11 mouse cellular contexts compared by ENCODE assay signal in the genomic region with DNA sequence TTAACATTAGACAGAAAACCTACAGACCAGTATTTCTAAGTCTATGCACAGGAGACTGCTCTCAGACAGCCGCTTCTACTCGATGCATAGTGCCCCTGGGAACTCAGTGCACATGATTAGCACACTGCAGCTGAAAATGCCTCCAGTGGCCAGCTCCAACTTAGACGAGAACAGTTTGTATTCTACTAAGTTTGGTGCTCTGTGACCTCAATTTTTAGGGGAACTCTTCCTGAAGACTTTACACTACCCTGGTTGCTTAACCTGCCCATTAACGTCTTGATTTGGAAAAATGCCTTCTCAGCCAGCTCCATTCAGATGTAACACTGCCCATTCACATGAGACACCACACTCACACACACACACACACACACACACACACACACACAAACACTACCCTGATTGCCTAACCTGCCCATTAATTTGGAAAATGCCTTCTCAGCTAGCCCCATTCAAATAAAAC.
A peak's percentile ranks its signal among the peaks of the same experiment; 100 is the strongest.
DNase-seq lines count a peak whose midpoint lies in the region; ATAC-seq and TF ChIP-seq lines count a peak whose summit lies in the region.
"Had no signal": no experiment of that assay in that cellular context is flagged by ENCODE, and none has a peak within 500 bp of the region (broad histone marks: within the 10 kb centered on the region; RNA-seq: fewer than 3 reads in every experiment).

No protein-coding gene starts in this region.

- no peak overlapping the region for H3K4me3 ChIP-seq in forebrain, embryonic 15.5 days
- H3K4me3 ChIP-seq in forebrain, embryonic 13.5 days, result no peak overlapping the region
- H3K4me3 ChIP-seq in kidney, embryonic 16.5 days (ENCODE audit: low read length), result no peak overlapping the region
- no peak overlapping the region for H3K4me3 ChIP-seq in bone marrow macrophage, adult 2 months (ENCODE audit: insufficient read depth, low read length)
- H3K4me3 ChIP-seq in stomach, postnatal 0 days (ENCODE audit: low read depth, low read length), result no peak overlapping the region

- H3K27ac ChIP-seq in forebrain, embryonic 15.5 days (replicated peaks), result no peak overlapping the region
- H3K27ac ChIP-seq in forebrain, embryonic 13.5 days, result no peak overlapping the region
- no peak overlapping the region for H3K27ac ChIP-seq in kidney, embryonic 16.5 days (ENCODE audit: low read length)
- H3K27ac ChIP-seq in bone marrow macrophage, adult 2 months (ENCODE audit: insufficient read depth, low read depth, low read length), result peak overlapping the region; percentile 40
- H3K27ac ChIP-seq in stomach, postnatal 0 days (replicated peaks), result no peak overlapping the region

- no peaks in the 10 kb centered on the region for H3K9me3 ChIP-seq in forebrain, embryonic 15.5 days
- no peaks in the 10 kb centered on the region for H3K9me3 ChIP-seq in forebrain, embryonic 13.5 days (replicated peaks)
- no peaks in the 10 kb centered on the region for H3K9me3 ChIP-seq in kidney, embryonic 16.5 days (ENCODE audit: low read length)
- no peaks in the 10 kb centered on the region for H3K9me3 ChIP-seq in stomach, postnatal 0 days (ENCODE audit: control insufficient read depth, low read length)

- TF ChIP-seq POLR2A in bone marrow macrophage, adult 2 months (IDR thresholded peaks at IDR 0.05; ENCODE audit: borderline replicate concordance, low read depth, low read length), result no peak

- H3K9ac ChIP-seq in forebrain, embryonic 15.5 days (replicated peaks), result no peak overlapping the region
- H3K9ac ChIP-seq in forebrain, embryonic 13.5 days, result no peak overlapping the region
- H3K9ac ChIP-seq in kidney, embryonic 16.5 days (replicated peaks; ENCODE audit: low read length), result no peak overlapping the region
- H3K9ac ChIP-seq in stomach, postnatal 0 days (ENCODE audit: low read length), result no peak overlapping the region
- H3K9ac ChIP-seq: lung, embryonic 14.5 days had no signal

- 0 out of 2 replicates have a peak, but pooled peaks have one; percentile 13 for ATAC-seq in forebrain, embryonic 15.5 days (replicated peaks)
- no peak for ATAC-seq in forebrain, embryonic 13.5 days
- no peak for ATAC-seq in kidney, embryonic 16.5 days (ENCODE audit: low FRiP score, low TSS enrichment)
- ATAC-seq in megakaryocyte, adult 5-6 weeks (ENCODE audit: poor library complexity, severe bottlenecking), result peak; percentile 9; the same call in 1 of the 2 replicates
- ATAC-seq in stomach, postnatal 0 days (ENCODE audit: low FRiP score, low TSS enrichment), result no peak

- peak; percentile 13 to 22 for DNase-seq in kidney, adult 8-10 months
- DNase-seq in stomach, postnatal 0 days (ENCODE audit: low spot score), result no peak
- DNase-seq in urinary bladder, adult 18-20 months (ENCODE audit: low spot score in 2 of 2), result no peak
- DNase-seq: cerebellum, adult 9-10 months; lung, embryonic 14.5 days; thymus, postnatal 25 days had no signal

- H3K4me2 ChIP-seq in forebrain, embryonic 15.5 days (replicated peaks), result no peak overlapping the region
- no peak overlapping the region for H3K4me2 ChIP-seq in forebrain, embryonic 13.5 days
- H3K4me2 ChIP-seq in kidney, embryonic 16.5 days (replicated peaks; ENCODE audit: low read depth, low read length), result no peak overlapping the region
- no peak overlapping the region for H3K4me2 ChIP-seq in stomach, postnatal 0 days (replicated peaks; ENCODE audit: low read depth)
- H3K4me2 ChIP-seq: lung, embryonic 14.5 days had no signal

- no peak for TF ChIP-seq CTCF in bone marrow macrophage, adult 2 months (IDR thresholded peaks at IDR 0.05; ENCODE audit: low read depth, low read length)
- no peak for TF ChIP-seq CTCF in stomach, postnatal 0 days (IDR thresholded peaks at IDR 0.05; ENCODE audit: low read depth)

- H3K27me3 ChIP-seq in forebrain, embryonic 15.5 days, result no peaks in the 10 kb centered on the region
- H3K27me3 ChIP-seq in forebrain, embryonic 13.5 days, result no peaks in the 10 kb centered on the region
- no peaks in the 10 kb centered on the region for H3K27me3 ChIP-seq in kidney, embryonic 16.5 days (ENCODE audit: insufficient read depth, low read length)
- no peaks in the 10 kb centered on the region for H3K27me3 ChIP-seq in stomach, postnatal 0 days (ENCODE audit: control insufficient read depth, insufficient read depth, low read length)

- TF ChIP-seq EP300 in stomach, postnatal 0 days (optimal IDR thresholded peaks at IDR 0.05), result no peak

- no peaks in the 10 kb centered on the region for H3K4me1 ChIP-seq in forebrain, embryonic 15.5 days
- H3K4me1 ChIP-seq in forebrain, embryonic 13.5 days, result 0 out of 2 replicates have a peak, but pooled peaks cover 3% of the 10 kb centered on the region
- H3K4me1 ChIP-seq in kidney, embryonic 16.5 days (ENCODE audit: insufficient read depth, low read length), result no peaks in the 10 kb centered on the region
- H3K4me1 ChIP-seq in bone marrow macrophage, adult 2 months (ENCODE audit: control insufficient read depth, insufficient read depth, low read length), result peaks cover 23% of the 10 kb centered on the region
- no peaks in the 10 kb centered on the region for H3K4me1 ChIP-seq in stomach, postnatal 0 days (replicated peaks; ENCODE audit: control insufficient read depth, insufficient read depth)

- no peaks in the 10 kb centered on the region for H3K36me3 ChIP-seq in forebrain, embryonic 15.5 days
- H3K36me3 ChIP-seq in forebrain, embryonic 13.5 days (ENCODE audit: poor library complexity, severe bottlenecking), result no peaks in the 10 kb centered on the region
- H3K36me3 ChIP-seq in kidney, embryonic 16.5 days (ENCODE audit: insufficient read depth, low read length), result no peaks in the 10 kb centered on the region
- no peaks in the 10 kb centered on the region for H3K36me3 ChIP-seq in stomach, postnatal 0 days (ENCODE audit: control insufficient read depth, insufficient read depth, low read length)

- WGBS in forebrain, embryonic 15.5 days, result 13% methylated on average over 4 of the region's 4 CpGs
- WGBS in forebrain, embryonic 13.5 days, result 18% methylated on average over 4 of the region's 4 CpGs
- 42% methylated on average over 4 of the region's 4 CpGs for WGBS in kidney, embryonic 16.5 days
- WGBS in stomach, postnatal 0 days, result 32% methylated on average over 4 of the region's 4 CpGs

Comparison
In these comparisons a context has a peak if more than half of its experiments do, and no peak if none do; other contexts are left out.
1. ATAC-seq: peak in forebrain, embryonic 15.5 days (single experiment) and megakaryocyte, adult 5-6 weeks (single experiment); none in forebrain, embryonic 13.5 days (single experiment), kidney, embryonic 16.5 days (single experiment) and stomach, postnatal 0 days (single experiment).
2. DNase-seq: peak in kidney, adult 8-10 months (2 of 2); none in stomach, postnatal 0 days (single experiment) and urinary bladder, adult 18-20 months (0 of 2).